Mouse (Mus musculus) right cerebral cortex, postnatal 36 days (tissue): ENCODE data around the gene Dmd.

Source experiments
- DNase-seq, 2 experiments: peaks; one replicate each; pipeline ENCODE4 v3.0.0; 2022; ENCODE audit warnings: low spot score in 2 of 2, mixed read lengths in 1 of 2

Dmd gene

DNA sequence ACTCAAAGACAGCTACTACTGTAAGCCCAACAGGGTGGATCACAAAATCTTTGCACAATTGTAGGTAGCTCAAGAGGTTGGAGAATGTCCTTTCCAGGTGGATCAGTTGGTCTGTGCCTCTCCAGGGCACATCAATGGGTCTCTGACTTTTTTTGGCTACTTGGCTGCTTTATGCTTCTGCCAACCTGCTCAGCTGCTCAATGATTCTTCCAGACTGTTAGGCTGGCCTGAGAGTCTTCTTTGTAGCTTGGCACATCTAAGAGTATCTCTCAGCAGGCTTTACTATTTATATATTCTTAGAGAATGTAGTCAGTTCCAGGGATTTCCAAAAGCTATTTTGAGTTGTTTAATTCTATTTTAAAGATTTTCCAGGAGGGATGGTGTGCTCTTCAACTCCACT lies 1416.3 kb downstream of the Dmd start:
- no peak for DNase-seq

DNA sequence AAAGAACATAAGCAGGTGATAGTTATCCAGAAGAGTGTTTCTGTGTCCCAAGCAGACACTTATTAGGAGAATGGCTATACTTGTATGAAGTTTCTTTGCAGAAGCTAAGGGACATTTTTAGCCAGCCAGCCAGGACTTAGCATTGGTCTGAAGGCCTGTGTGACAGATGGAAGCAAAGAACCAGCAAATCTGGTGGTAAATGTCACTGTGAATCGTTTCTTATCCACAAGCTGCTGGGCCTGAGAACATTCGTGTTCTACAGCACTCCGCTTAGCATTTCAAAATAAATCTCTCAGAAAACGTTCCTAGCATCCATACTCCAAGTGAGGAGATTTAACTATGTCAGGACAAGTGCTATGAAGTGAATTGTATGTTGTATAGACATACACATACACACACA lies 1486.9 kb downstream of the Dmd start:
- no peak for DNase-seq

DNA sequence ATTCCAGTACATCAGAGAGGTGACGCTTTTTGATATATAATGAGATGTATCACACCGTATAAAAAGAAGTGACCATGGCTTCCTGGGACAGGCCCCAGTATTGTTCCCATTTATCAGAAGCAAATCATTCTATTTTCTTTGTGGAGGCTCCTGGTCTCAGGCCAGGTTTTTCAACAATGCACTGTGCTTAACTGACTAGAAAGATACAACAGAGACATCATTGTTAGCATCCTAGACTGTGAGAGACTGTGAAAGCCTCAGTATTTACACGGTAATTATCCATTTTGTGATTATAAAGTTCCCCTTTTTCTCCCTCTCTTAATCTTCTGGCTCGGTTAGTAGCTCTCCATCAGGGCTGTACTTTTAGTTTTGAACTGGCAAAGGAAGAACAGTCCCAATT lies 1487.9 kb downstream of the Dmd start:
- DNase-seq: no peak

DNA sequence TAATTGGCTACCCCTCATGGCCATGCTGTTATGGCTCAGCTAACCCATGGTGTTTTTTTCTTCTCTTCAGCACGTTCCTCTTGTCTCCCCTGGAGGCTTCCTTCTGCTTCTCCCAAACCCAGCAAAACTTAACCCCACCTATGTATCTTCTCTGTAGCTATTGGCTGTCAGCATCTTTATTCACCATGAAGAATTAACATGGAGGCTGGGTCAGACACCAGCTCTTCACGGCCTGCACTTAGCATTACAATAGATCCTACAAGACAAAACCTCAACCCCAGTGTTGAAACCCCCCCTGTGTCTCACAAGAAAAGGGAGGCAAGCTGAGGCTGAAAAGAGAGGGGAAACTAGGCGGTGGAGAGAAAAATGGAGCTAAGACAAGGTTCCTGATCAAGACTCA lies 1494.3 kb downstream of the Dmd start:
- DNase-seq: no peak

DNA sequence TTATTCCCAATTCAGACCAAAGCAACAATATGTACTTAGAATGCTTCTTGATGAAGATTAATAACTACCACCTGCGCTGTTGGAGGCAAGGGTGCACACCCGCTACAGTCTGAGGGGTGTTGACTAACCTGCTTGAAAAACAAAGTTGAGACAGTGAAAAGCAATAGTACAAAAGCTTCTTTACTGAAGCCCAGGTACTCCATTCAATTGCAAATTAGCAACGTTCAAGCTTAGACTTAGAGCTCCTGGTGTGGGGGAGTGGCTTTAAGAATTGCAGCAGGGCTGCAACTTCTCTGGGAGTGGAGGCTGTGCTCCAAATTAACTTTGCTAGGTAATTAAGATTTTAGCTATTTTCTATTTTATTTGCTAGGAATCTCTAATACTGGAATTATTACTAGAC lies 1495.3 kb downstream of the Dmd start:
- no peak for DNase-seq

DNA sequence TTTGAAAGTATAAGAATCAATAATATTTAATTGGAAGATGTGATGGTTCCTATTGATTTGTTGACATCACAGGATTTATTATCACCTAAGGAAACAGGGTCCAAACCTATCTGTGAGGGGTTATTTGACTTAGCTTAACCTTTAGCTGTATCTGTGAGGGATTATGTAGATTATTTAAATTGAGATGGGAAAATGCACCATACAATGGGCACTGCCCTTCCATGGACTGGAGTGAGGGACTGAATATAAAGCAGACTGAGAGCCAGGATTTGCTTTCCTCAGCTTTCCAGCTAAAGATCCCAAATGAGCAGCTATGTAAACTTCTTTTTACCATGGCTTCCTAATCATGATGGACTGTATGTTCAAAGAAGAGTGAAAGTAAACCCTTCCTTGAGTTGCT lies 1496.0 kb downstream of the Dmd start:
- no peak for DNase-seq

DNA sequence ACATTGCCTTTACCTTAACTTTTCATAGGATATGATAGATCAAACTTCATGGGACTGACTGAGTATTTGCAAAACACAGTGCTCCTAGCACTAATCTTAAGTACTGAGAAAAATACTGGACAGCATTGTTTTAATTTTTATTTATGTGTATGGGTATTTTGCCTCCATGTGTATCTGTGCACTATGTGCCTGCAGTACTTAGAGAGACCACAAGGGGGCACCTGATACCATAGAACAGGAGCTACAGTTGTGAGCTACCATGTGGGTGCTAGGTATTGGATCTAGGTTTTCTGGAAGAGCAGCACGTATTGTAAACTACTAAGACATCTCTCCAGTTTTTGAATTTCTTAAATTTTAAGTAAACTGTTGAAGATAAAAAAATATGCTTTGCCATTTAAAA lies 1505.8 kb downstream of the Dmd start:
- no peak for DNase-seq

DNA sequence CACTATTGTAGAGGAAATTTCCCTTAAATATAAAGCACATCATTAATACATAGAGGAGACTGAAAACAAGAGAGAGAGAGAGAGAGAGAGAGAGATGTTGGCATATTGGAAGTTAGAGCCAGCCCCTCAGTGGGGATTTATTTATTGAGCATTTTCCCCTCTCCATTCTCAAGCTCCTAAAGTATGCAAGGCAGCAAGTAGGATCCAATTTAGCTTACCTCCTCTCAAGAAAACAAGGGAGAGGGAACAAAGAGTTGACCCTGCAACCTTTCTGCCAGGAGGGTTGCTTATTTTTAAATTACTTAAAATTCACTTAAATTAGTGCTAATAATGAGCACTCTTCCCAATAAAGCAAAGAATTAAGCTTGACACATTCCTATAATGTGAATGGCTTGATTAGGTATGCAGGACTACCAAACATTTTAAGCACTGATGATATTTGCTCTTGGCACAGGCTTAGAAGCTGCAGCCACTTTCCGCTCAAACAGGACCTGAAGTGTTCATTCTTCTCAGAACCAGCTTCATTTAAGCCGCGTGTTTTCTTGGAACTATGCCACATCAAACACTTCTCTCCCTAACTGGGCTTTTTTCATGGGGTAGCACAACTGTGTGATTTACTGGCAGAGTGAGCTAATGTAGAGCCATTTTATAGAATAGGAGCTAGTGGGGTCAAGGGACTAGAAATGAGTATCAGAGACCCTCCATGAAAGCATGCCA lies 1566.1 kb downstream of the Dmd start:
- no peak for DNase-seq

DNA sequence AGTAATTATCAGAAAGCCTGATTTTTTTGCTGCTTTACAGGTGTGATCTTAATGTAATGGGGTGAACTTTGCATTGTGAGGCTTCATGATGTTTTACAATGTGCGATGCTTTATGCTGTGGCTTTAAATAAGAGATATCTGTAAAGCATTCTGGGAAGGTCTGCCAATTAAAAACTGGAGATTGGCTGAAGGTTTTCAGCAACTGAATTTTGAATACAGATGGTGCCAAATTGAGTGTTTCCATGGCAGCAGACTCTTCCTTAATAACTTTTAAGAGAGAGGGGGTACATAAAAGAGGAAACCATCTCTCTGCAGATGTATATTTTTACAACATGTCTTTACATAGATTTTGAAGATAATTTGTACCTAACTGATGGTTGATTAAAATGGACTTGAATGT lies 1603.3 kb downstream of the Dmd start:
- no peak for DNase-seq

DNA sequence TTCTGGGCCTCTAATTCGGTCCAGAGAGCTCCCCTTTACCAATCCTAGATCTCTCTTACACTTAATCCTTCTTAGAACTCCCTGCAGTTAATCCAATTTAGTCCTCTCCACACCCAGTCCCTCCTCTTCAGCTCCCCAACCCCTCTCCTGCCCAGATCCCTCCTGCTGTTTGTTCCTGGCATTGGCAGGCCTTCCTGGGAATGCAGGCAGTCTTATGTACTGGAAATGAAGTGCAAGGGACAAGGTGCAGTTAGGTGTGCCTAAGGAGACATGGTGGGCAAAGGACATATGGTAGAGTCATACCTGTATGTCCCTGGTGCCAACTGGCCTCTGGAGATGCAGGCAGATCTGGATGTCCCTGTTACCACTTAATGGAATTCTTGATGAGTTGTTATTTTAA lies 1604.8 kb downstream of the Dmd start:
- no peak for DNase-seq

DNA sequence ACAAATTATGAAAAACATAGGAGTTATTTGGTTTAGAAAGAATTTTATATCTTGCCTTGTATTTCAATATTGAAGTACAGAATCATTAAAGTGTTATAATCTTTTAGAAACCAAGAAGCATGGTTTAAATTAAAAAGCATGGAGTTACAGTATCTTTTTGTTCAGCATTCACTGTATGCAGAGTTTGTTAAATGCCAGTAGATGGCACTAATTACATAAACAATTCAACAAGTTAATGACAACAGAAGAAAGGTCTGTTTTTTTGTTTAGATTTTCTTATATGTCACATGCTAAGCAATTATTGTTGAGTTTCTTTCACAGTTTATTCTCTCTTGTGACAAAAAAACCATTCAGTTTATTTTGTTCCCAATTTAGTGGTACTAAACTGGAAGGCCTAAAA lies 1649.8 kb downstream of the Dmd start:
- no peak for DNase-seq

DNA sequence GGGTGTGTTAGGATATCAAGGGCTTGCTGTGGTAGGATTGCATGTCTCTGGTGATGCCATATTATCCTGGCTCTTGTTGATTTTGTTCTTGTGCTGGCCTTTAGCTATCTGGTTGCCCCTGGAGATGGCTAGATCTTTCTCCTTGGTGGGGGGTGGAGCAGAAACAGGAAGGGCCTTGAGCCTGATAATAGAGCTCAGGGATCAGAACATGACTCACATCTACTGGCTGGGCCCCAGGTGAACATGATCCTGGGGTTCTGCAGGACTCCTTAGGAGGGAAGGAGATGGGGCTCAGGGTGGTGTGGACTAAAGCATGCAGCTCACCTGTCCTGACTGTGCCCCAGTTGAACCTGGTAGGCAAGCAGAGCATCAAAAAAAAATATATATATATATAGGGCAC lies 1691.8 kb downstream of the Dmd start:
- DNase-seq: no peak

DNA sequence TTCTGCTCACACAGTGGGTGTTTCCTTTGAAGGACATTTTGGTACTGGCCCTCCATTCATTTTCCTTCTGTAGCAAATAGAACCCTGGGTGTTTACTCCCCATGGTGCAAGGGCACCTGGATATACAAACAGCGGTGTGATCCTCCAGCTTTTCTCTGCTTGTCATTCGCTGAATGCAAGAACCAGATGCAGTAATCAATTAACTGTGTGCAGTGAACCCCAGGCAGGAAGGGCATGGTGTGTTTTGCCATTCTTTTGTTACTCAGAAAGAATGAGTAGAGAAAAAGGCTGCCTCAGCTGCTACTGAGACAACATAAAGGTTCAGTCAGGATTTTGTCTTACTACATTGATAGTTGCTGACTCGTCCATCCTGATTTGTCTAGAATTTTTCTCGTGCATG lies 1799.0 kb downstream of the Dmd start:
- no peak for DNase-seq

DNA sequence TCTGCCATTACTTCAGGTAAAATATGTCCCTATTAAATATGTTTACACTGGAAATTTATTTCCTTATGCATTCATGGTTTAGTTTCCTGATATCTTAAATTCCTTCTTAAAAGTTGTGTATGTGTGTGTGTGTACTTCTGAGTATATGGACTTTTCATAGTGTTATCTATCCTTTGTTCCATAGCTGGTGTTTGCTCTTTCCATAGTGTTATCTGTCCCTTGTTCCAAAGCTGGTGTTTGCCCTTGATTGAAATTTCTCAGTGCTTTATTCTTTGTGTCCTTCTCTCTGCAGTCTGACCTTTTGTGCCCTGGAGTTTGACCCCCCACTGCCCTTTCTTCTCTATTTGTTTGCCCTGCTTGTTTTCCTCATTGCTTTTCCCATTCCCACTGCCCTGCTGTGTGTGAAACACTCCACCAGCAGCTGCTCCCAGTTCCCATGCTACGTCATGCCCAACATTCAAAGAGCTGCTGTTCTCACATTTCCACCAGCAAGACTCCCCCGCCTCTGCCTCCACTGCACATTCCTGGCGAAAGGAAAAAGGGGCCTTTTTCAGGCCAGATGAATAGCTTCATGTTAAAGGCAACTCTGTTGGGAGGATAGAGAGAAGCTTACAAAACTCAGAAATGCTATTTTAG lies 1911.5 kb downstream of the Dmd start:
- peak; percentile 20 to 35 for DNase-seq

DNA sequence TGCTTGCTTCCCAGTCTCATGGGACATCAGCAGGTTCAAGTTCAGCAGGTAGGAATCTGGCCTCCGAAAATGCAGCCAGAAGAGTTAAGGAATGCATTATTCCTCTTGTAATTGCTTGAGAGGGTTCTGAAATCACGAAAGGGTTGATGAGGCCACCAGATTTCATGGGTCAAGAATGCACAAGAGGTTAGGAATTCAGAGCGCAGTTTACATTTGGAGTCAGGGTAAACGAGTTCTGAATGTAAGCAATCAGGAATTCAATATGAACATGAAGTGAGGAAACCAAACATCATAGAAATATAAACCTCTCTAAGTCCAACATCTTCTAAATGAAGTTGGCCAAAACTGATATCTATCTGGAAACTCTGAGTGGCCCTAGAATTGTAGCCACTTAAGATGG lies 1924.4 kb downstream of the Dmd start:
- no peak for DNase-seq

DNA sequence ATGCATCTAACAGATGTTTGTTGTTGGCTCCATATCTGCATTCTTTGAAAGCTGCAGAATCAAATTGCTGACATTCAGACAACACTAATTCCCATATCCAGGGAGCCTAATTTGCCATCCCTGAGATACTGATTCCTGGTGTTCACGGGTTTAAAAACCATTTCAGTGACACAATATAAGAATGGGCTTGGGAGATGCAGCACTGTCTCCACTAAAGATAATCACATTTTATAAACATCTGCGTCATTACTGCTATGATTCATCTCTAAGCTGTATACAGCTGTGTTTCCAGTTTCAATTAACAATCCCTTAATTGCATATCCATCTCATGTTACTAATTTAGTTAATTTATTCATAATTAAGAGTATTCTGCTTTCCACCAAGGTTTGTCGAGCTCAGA lies 1929.5 kb downstream of the Dmd start:
- DNase-seq: no peak

DNA sequence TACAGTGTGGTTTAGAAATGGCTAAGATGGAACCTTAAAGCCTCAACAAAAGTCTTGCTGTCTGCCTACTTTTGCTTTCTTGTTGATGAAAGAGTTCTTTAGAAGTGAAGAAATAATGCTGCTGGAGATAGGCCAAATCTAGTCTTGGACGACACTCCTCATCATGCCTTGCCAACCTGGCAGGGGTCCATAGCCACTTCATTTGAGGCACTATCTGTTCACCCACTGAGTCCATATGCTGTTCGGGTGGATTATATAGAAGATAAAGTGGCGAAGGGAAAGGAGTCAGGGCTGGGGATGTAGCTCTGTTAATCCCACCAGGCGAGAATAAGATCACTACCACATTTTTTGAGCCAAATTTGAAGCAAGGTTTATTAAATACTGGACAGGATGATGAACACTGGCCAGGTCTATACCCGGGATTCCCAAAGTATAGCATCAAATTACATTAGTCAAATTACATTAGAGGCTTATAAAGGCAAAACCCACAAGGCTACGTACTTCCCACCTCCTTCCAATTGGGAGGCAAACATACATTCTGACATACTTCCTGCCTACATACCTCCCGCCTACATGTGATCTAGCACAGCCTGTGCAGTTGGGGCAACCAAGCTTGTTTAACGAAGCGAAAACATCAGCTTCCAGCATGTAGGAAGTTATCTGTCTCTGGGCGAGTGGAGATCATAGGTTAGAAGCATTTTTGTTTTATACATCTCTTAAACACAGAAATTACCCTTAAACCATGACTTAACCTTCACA lies 1984.2 kb downstream of the Dmd start:
- DNase-seq: peak; percentile 2 to 18

DNA sequence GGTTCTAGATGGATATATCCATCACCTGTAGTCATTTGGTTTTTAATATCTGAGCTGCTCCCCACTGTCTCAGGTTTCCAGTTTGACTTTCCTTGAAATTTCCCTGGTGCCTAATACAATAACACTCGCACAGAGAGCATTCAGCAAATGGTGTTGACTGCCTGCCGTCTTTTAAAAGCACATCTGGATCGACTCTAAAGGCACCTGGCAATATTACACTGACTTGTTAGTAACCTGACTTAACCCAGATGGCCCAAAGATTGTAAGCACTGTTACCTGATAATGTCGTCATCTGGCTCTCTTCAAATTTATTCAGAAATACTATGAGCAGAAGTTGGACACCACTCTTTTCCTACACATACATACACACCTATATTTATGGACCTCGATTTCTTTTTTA lies 2011.9 kb downstream of the Dmd start:
- DNase-seq: no peak

DNA sequence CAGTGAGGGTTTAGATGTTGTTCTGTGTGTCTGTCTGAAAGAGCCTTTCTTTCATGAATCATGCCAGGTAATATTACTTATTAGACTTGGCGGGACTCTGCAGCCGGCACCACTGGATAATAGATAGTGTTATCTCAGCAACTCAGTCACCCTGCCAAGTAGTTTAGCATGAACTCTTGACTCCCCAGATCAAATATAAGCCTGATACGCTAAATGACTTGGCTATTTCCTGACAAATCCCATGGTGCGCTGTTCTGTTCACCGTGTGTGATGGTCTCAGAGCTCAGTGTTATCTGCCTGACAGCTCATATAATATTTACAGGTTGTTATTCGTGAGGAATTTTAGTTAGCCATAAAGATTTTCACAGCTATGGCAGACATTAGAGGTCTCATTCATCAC lies 2012.3 kb downstream of the Dmd start:
- no peak for DNase-seq

DNA sequence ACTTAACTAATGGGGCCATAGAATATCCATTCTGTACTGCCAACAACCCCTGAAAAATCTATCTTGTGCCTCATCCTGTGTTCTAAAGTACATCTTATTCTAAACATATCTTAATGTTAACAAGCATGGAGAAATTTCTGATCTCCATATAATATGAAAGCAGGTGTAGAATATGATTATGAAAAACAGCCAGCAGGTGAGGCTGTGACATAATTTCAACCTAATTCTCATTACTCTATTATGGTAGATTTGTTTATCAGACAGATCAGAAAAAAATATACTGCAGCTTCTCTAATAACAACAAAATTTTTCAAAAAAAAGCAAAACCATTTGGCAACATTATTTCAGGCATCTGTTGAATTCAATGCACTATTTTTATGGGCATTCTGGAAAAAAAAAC lies 2059.6 kb downstream of the Dmd start:
- no peak for DNase-seq

DNA sequence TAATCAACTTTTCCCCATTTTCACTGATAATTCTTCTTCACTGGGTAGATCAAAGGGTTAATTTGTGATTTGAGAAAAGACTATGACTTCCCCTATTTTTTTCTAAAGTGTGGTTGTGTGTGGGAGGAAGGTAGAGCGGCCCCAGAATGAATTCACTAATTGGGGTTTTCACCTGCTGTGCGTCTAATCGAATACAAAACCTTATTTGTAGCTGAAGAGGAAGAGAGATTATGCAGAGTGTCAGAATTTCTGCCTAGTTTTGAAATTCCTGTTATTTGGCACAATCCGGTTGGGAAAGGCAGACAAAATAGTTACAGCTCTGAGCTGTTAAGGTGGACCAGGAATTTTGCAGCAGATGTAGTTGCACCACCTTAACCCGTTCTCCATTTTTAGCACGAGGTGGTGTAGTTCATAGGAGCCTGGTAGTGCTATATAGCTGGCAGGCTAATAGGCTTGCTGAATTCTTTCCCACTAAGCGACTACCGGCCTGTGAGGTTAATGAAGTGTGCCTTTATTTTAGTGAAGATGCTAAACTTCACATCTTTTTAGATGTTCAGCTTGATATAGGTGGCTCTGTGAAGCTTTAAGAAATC lies 2092.9 kb downstream of the Dmd start:
- DNase-seq: no peak

DNA sequence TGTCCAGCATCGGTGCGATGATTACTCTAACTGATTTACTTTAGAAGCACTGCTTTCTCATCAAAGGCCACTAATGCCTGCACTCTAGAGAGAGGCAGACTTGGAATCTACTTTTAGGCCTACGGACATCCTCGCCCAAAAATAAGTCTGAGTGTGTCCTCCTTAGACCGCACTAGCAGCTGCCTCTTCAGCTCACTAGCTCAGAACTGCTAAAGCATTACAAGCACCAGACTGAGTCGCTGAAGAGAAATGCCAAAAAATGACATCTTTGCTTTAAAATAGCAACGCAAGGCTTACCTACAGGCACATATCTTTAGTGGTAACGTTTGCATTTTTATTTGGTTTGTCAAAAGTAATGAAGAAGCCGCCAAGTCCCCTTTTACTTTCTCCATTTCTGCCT lies 2098.0 kb downstream of the Dmd start:
- DNase-seq: no peak
